Mouse (Mus musculus) forebrain, embryonic 12.5 days (tissue): ENCODE data around the gene Rpl19. TPM values are rescaled to one million over a fixed set of nuclear protein-coding genes. Genes with fewer than 3 reads are reported as not detected.

Experiments used
- ATAC-seq: fragments of 200-750 bp; cut with Nextera tagmentation; 2 replicates; pipeline ENCODE4 v1.8.0; 2017; ENCODE audit warnings: moderate TSS enrichment; ENCODE audit not compliant: low FRiP score
- H3K27ac ChIP-seq: fragments of 300-500 bp; sonication (generic); 2 replicates; pipeline ENCODE4 v1.5.1; 2016; ENCODE audit warnings: mild to moderate bottlenecking
- H3K27me3 ChIP-seq: fragments of 300-500 bp; sonication (generic); 2 replicates; pipeline ENCODE4 v1.6.1; 2016; ENCODE audit warnings: mild to moderate bottlenecking
- H3K36me3 ChIP-seq: fragments of 300-500 bp; sonication (generic); replicated peaks from 2 replicates; pipeline ENCODE4 v1.6.1; 2016; ENCODE audit warnings: mild to moderate bottlenecking
- H3K4me1 ChIP-seq: fragments of 300-500 bp; sonication (generic); 2 replicates; pipeline ENCODE4 v1.6.1; 2016
- H3K4me2 ChIP-seq: fragments of 300-500 bp; sonication (generic); 2 replicates; pipeline ENCODE4 v1.6.1; 2016; ENCODE audit warnings: mild to moderate bottlenecking, moderate library complexity
- H3K4me3 ChIP-seq: fragments of 300-500 bp; sonication (generic); replicated peaks from 2 replicates; pipeline ENCODE4 v1.5.1; 2016; ENCODE audit warnings: mild to moderate bottlenecking
- H3K9ac ChIP-seq: fragments of 300-500 bp; sonication (generic); 2 replicates; pipeline ENCODE4 v1.6.1; 2016; ENCODE audit warnings: mild to moderate bottlenecking
- H3K9me3 ChIP-seq: fragments of 300-500 bp; sonication (generic); 2 replicates; pipeline ENCODE4 v1.6.1; 2016
- WGBS: fragments of 180-500 bp; shearing (Covaris S2); methylation state at CpG from one replicate; pipeline ENCODE4 v1.1.7; 2016; 5-methylcytosine and 5-hydroxymethylcytosine counted together
- polyA plus RNA-seq: library from polyadenylated mRNA; unstranded; fragments of >200 nt; fragmentation: Nextera tagmentation; extraction: Ambion mirVana; gene quantifications from 2 replicates; pipeline ENCODE4 v1.2.1, GENCODE M21; 2016

The Rpl19 gene
- polyA plus RNA-seq, 1 experiment from 2014 or later, result 747 TPM

GRCm38 (mm10) chr11:98030701-98031442 lies 4.4 kb downstream of the Rpl19 start:
- Histone ChIP-seq H3K4me2 (no peak overlapping the region), H3K27me3 (peaks cover 6% of the 10 kb centered on the region; the same call in 1 of the 2 replicates), H3K9me3 (no peaks in the 10 kb centered on the region), H3K36me3 (peaks cover 33% of the 10 kb centered on the region), H3K27ac (no peak overlapping the region), H3K9ac (no peak overlapping the region), H3K4me1 (peaks cover 34% of the 10 kb centered on the region), H3K4me3 (no peak overlapping the region)
- 52% methylated on average over 5 of the region's 5 CpGs for WGBS
- ATAC-seq, result no peak

GRCm38 (mm10) chr11:98031443-98031770 lies 4.9 kb downstream of the Rpl19 start:
- no peak for ATAC-seq
- no peaks in the 10 kb centered on the region for H3K9me3 ChIP-seq
- no peak overlapping the region for H3K9ac ChIP-seq
- no peak overlapping the region for H3K4me3 ChIP-seq
- WGBS, result 9% methylated on average over 5 of the region's 5 CpGs
- peaks cover 33% of the 10 kb centered on the region for H3K36me3 ChIP-seq
- H3K27ac ChIP-seq, result no peak overlapping the region
- H3K27me3 ChIP-seq, result peaks cover 11% of the 10 kb centered on the region
- H3K4me1 ChIP-seq, result peaks cover 35% of the 10 kb centered on the region
- no peak overlapping the region for H3K4me2 ChIP-seq

GRCm38 (mm10) chr11:98034061-98034460 lies 7.6 kb downstream of the Rpl19 start:
- Histone ChIP-seq H3K27me3 (peaks cover 30% of the 10 kb centered on the region), H3K36me3 (peaks cover 23% of the 10 kb centered on the region), H3K9ac (no peak overlapping the region), H3K4me3 (no peak overlapping the region), H3K4me1 (peaks cover 22% of the 10 kb centered on the region), H3K9me3 (no peaks in the 10 kb centered on the region), H3K4me2 (no peak overlapping the region), H3K27ac (no peak overlapping the region)
- 85% methylated on average over 5 of the region's 5 CpGs for WGBS
- no peak for ATAC-seq

- peaks cover 22% of the 10 kb centered on the region for H3K4me1 ChIP-seq
- H3K9ac ChIP-seq, result 0 out of 2 replicates have a peak overlapping the region, but pooled peaks have one; percentile 12
- H3K36me3 ChIP-seq, result peaks cover 15% of the 10 kb centered on the region
- no peak overlapping the region for H3K4me3 ChIP-seq
- H3K9me3 ChIP-seq, result no peaks in the 10 kb centered on the region
- H3K4me2 ChIP-seq, result no peak overlapping the region; the same call in 1 of the 2 replicates
- WGBS, result 25% methylated on average over 4 of the region's 4 CpGs
- peaks cover 30% of the 10 kb centered on the region for H3K27me3 ChIP-seq
- H3K27ac ChIP-seq, result peak overlapping the region; percentile 36; the same call in 1 of the 2 replicates
- peak; percentile 43; the same call in 1 of the 2 replicates for ATAC-seq
These were observed 8.3 kb downstream of the Rpl19 start for GRCm38 (mm10) chr11:98034840-98035239.

- Histone ChIP-seq H3K36me3 (peaks cover 4% of the 10 kb centered on the region), H3K9ac (peak overlapping the region; percentile 50), H3K27ac (no peak overlapping the region), H3K27me3 (peaks cover 30% of the 10 kb centered on the region), H3K9me3 (no peaks in the 10 kb centered on the region), H3K4me1 (peaks cover 22% of the 10 kb centered on the region), H3K4me2 (peak overlapping the region; percentile 81), H3K4me3 (peak overlapping the region; percentile 37)
- under 1% methylated on average over 24 of the region's 27 CpGs for WGBS
- peak; percentile 77 for ATAC-seq
These were observed 9.5 kb downstream of the Rpl19 start for GRCm38 (mm10) chr11:98035977-98036377.

GRCm38 (mm10) chr11:98037871-98038270 lies 11.4 kb downstream of the Rpl19 start:
- no peak overlapping the region for H3K9ac ChIP-seq
- H3K4me2 ChIP-seq, result no peak overlapping the region
- ATAC-seq, result no peak
- no peaks in the 10 kb centered on the region for H3K9me3 ChIP-seq
- no peak overlapping the region for H3K27ac ChIP-seq
- peaks cover 30% of the 10 kb centered on the region for H3K27me3 ChIP-seq
- no peaks in the 10 kb centered on the region for H3K36me3 ChIP-seq
- H3K4me1 ChIP-seq, result peaks cover 22% of the 10 kb centered on the region
- 66% methylated on average over 14 of the region's 14 CpGs for WGBS
- H3K4me3 ChIP-seq, result no peak overlapping the region

- no peak overlapping the region for H3K4me2 ChIP-seq
- H3K9me3 ChIP-seq, result no peaks in the 10 kb centered on the region
- peaks cover 26% of the 10 kb centered on the region for H3K27me3 ChIP-seq
- H3K4me1 ChIP-seq, result peaks cover 8% of the 10 kb centered on the region
- H3K36me3 ChIP-seq, result no peaks in the 10 kb centered on the region
- no peak overlapping the region for H3K27ac ChIP-seq
- 84% methylated on average over 8 of the region's 8 CpGs for WGBS
- ATAC-seq, result no peak
- no peak overlapping the region for H3K4me3 ChIP-seq
- H3K9ac ChIP-seq, result no peak overlapping the region
These were observed 14.5 kb downstream of the Rpl19 start for GRCm38 (mm10) chr11:98040975-98041374.

- no peak for ATAC-seq
These were observed 16.2 kb downstream of the Rpl19 start for GRCm38 (mm10) chr11:98042741-98043140.

GRCm38 (mm10) chr11:98044074-98044473 lies 17.6 kb downstream of the Rpl19 start:
- H3K9me3 ChIP-seq, result no peaks in the 10 kb centered on the region
- no peaks in the 10 kb centered on the region for H3K36me3 ChIP-seq
- H3K27ac ChIP-seq, result no peak overlapping the region
- no peaks in the 10 kb centered on the region for H3K4me1 ChIP-seq
- ATAC-seq, result no peak
- 0 out of 2 replicates have a peak overlapping the region, but pooled peaks have one; percentile 14 for H3K9ac ChIP-seq
- H3K27me3 ChIP-seq, result peaks cover 21% of the 10 kb centered on the region
- WGBS, result 75% methylated on average over 5 of the region's 5 CpGs
- H3K4me3 ChIP-seq, result no peak overlapping the region
- H3K4me2 ChIP-seq, result no peak overlapping the region

More at GRCm38 (mm10) chr11:98042741-98043140, 16.2 kb downstream of the Rpl19 start:
- no peak overlapping the region for H3K27ac ChIP-seq
- H3K36me3 ChIP-seq, result no peaks in the 10 kb centered on the region
- 83% methylated on average over 6 of the region's 6 CpGs for WGBS
- no peaks in the 10 kb centered on the region for H3K9me3 ChIP-seq
- no peak overlapping the region for H3K4me2 ChIP-seq
- no peaks in the 10 kb centered on the region for H3K4me1 ChIP-seq
- no peak overlapping the region for H3K9ac ChIP-seq
- H3K4me3 ChIP-seq, result no peak overlapping the region
- H3K27me3 ChIP-seq, result peaks cover 14% of the 10 kb centered on the region; the same call in 1 of the 2 replicates

- ATAC-seq, result no peak
- Histone ChIP-seq H3K36me3 (no peaks in the 10 kb centered on the region), H3K4me1 (no peaks in the 10 kb centered on the region), H3K4me3 (no peak overlapping the region), H3K27me3 (peaks cover 37% of the 10 kb centered on the region), H3K9me3 (no peaks in the 10 kb centered on the region), H3K4me2 (no peak overlapping the region), H3K9ac (no peak overlapping the region), H3K27ac (no peak overlapping the region)
- 70% methylated on average over 4 of the region's 4 CpGs for WGBS
These were observed 19.1 kb downstream of the Rpl19 start for GRCm38 (mm10) chr11:98045596-98045995.

- Histone ChIP-seq H3K27me3 (peaks cover 45% of the 10 kb centered on the region), H3K4me1 (peaks cover 3% of the 10 kb centered on the region; the same call in 1 of the 2 replicates), H3K9me3 (no peaks in the 10 kb centered on the region), H3K9ac (no peak overlapping the region), H3K27ac (no peak overlapping the region), H3K4me3 (no peak overlapping the region), H3K4me2 (no peak overlapping the region), H3K36me3 (no peaks in the 10 kb centered on the region)
- 80% methylated on average over 1 of the region's 1 CpGs for WGBS
- no peak for ATAC-seq
These were observed 20.0 kb downstream of the Rpl19 start for GRCm38 (mm10) chr11:98046466-98046865.

GRCm38 (mm10) chr11:98047745-98048144 lies 21.2 kb downstream of the Rpl19 start:
- no peak overlapping the region for H3K4me3 ChIP-seq
- no peak overlapping the region for H3K9ac ChIP-seq
- H3K27ac ChIP-seq, result no peak overlapping the region
- H3K27me3 ChIP-seq, result peaks cover 58% of the 10 kb centered on the region
- H3K4me1 ChIP-seq, result peaks cover 16% of the 10 kb centered on the region
- WGBS, result 79% methylated on average over 4 of the region's 4 CpGs
- H3K4me2 ChIP-seq, result no peak overlapping the region
- no peaks in the 10 kb centered on the region for H3K36me3 ChIP-seq
- ATAC-seq, result no peak
- H3K9me3 ChIP-seq, result no peaks in the 10 kb centered on the region
